Comparison of ENCODE assay signal across 18 mouse cellular contexts in the genomic region with DNA sequence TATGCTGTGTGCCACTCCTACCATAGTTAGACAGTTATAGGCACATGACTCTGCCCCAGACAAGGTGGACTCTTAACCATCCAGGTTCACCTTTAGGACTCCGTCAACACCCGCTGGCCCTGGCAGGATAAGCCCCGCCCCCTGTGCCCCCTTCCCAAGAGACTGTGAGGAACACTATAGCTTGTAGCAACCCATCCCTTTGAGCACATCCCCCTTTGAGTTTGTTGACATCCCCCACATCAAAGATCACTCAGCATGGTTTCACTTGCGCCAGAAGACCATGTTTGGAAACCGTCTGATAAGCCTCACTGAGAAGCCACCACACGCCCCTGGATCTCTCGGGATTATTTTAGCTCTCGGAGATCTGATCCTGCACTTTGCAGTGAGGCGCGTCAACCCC.
DNase-seq lines count a peak whose midpoint lies in the region; ATAC-seq and TF ChIP-seq lines count a peak whose summit lies in the region.
"Had no signal": no experiment of that assay in that cellular context is flagged by ENCODE, and none has a peak within 500 bp of the region (broad histone marks: within the 10 kb centered on the region; RNA-seq: fewer than 3 reads in every experiment).

No protein-coding gene starts in this region.

- H3K36me3 ChIP-seq in heart, embryonic 13.5 days: no peaks in the 10 kb centered on the region
- no peaks in the 10 kb centered on the region for H3K36me3 ChIP-seq in lung, embryonic 14.5 days (ENCODE audit: insufficient read depth)
- no peaks in the 10 kb centered on the region for H3K36me3 ChIP-seq in intestine, embryonic 15.5 days
- no peaks in the 10 kb centered on the region for H3K36me3 ChIP-seq in limb, embryonic 14.5 days (ENCODE audit: control insufficient read depth, insufficient read depth, low read length)
- H3K36me3 ChIP-seq: midbrain, embryonic 13.5 days; neural tube, embryonic 15.5 days had no signal

- intact Hi-C loops in heart, postnatal 25 days (cut with DNase I): no loop called here

- no peak for TF ChIP-seq CTCF in lung, embryonic 14.5 days (IDR thresholded peaks at IDR 0.05; ENCODE audit: low read depth)

- H3K27me3 ChIP-seq in heart, embryonic 13.5 days (replicated peaks): peaks cover 63% of the 10 kb centered on the region
- no peaks in the 10 kb centered on the region for H3K27me3 ChIP-seq in lung, embryonic 14.5 days (ENCODE audit: insufficient read depth, low read length)
- no peaks in the 10 kb centered on the region for H3K27me3 ChIP-seq in intestine, embryonic 15.5 days (replicated peaks)
- no peaks in the 10 kb centered on the region for H3K27me3 ChIP-seq in limb, embryonic 14.5 days (ENCODE audit: control insufficient read depth, insufficient read depth, low read length)
- H3K27me3 ChIP-seq: midbrain, embryonic 13.5 days; neural tube, embryonic 15.5 days; Patski had no signal

- ATAC-seq in heart, embryonic 13.5 days (ENCODE audit: extremely low read depth, insufficient number of reproducible peaks, low FRiP score, low TSS enrichment): no peak
- peak; percentile 35; the same call in 1 of the 2 replicates for ATAC-seq in lung, embryonic 14.5 days (ENCODE audit: insufficient read depth)
- peak; percentile 17; the same call in 1 of the 2 replicates for ATAC-seq in intestine, embryonic 15.5 days
- no peak for ATAC-seq in limb, embryonic 14.5 days (ENCODE audit: low FRiP score, low read depth)
- ATAC-seq: forebrain, embryonic 16.5 days; liver, postnatal 0 days; midbrain, embryonic 13.5 days; Patski had no signal

- peak overlapping the region; percentile 31 for H3K4me2 ChIP-seq in heart, embryonic 13.5 days
- H3K4me2 ChIP-seq in lung, embryonic 14.5 days: 0 out of 2 replicates have a peak overlapping the region, but pooled peaks have one; percentile 23
- peak overlapping the region; percentile 24 for H3K4me2 ChIP-seq in intestine, embryonic 15.5 days (replicated peaks)
- H3K4me2 ChIP-seq in limb, embryonic 14.5 days (replicated peaks; ENCODE audit: low read depth, low read length, severe bottlenecking): 0 out of 2 replicates have a peak overlapping the region, but pooled peaks have one; percentile 7
- H3K4me2 ChIP-seq: midbrain, embryonic 13.5 days; neural tube, embryonic 15.5 days had no signal

- TF ChIP-seq POLR2A in limb, embryonic 14.5 days (IDR thresholded peaks at IDR 0.05; ENCODE audit: borderline replicate concordance, extremely low read depth, insufficient read depth, insufficient read length): no peak

- H3K9ac ChIP-seq in heart, embryonic 13.5 days: no peak overlapping the region
- no peak overlapping the region for H3K9ac ChIP-seq in lung, embryonic 14.5 days
- no peak overlapping the region for H3K9ac ChIP-seq in intestine, embryonic 15.5 days
- no peak overlapping the region for H3K9ac ChIP-seq in limb, embryonic 14.5 days (ENCODE audit: low read depth, low read length, severe bottlenecking)
- H3K9ac ChIP-seq: liver, postnatal 0 days; midbrain, embryonic 13.5 days; neural tube, embryonic 15.5 days had no signal

- H3K4me3 ChIP-seq in heart, embryonic 13.5 days: no peak overlapping the region
- H3K4me3 ChIP-seq in lung, embryonic 14.5 days (ENCODE audit: low read depth, low read length): no peak overlapping the region
- H3K4me3 ChIP-seq in intestine, embryonic 15.5 days (replicated peaks): no peak overlapping the region
- no peak overlapping the region for H3K4me3 ChIP-seq in limb, embryonic 14.5 days (replicated peaks; ENCODE audit: low read length)
- H3K4me3 ChIP-seq: midbrain, embryonic 13.5 days; myocyte; neural tube, embryonic 15.5 days had no signal

- peaks cover 16% of the 10 kb centered on the region for H3K4me1 ChIP-seq in heart, embryonic 13.5 days
- peaks cover 3% of the 10 kb centered on the region; the same call in 1 of the 2 replicates for H3K4me1 ChIP-seq in lung, embryonic 14.5 days (ENCODE audit: insufficient read depth)
- H3K4me1 ChIP-seq in intestine, embryonic 15.5 days (replicated peaks): 0 out of 2 replicates have a peak, but pooled peaks cover 6% of the 10 kb centered on the region
- peaks cover 9% of the 10 kb centered on the region for H3K4me1 ChIP-seq in limb, embryonic 14.5 days (ENCODE audit: control insufficient read depth, insufficient read depth, low read length)
- H3K4me1 ChIP-seq: midbrain, embryonic 13.5 days had no signal

- no peaks in the 10 kb centered on the region for H3K9me3 ChIP-seq in heart, embryonic 13.5 days
- no peaks in the 10 kb centered on the region for H3K9me3 ChIP-seq in lung, embryonic 14.5 days (ENCODE audit: low read depth, low read length)
- H3K9me3 ChIP-seq in intestine, embryonic 15.5 days: no peaks in the 10 kb centered on the region
- no peaks in the 10 kb centered on the region for H3K9me3 ChIP-seq in limb, embryonic 14.5 days (ENCODE audit: control insufficient read depth, low read length)
- H3K9me3 ChIP-seq: midbrain, embryonic 13.5 days; neural tube, embryonic 15.5 days had no signal

- no peak overlapping the region for H3K27ac ChIP-seq in heart, embryonic 13.5 days (replicated peaks)
- no peak overlapping the region for H3K27ac ChIP-seq in lung, embryonic 14.5 days (ENCODE audit: low read depth)
- H3K27ac ChIP-seq in intestine, embryonic 15.5 days: no peak overlapping the region
- no peak overlapping the region for H3K27ac ChIP-seq in limb, embryonic 14.5 days (replicated peaks; ENCODE audit: low read depth, low read length)
- H3K27ac ChIP-seq: midbrain, embryonic 13.5 days; neural tube, embryonic 15.5 days had no signal

- no peak for DNase-seq in heart, postnatal 25 days (ENCODE audit: low spot score)
- DNase-seq in lung, embryonic 14.5 days: peak; percentile 19
- no peak for DNase-seq in lung, postnatal 25 days (ENCODE audit: low spot score)
- DNase-seq in limb, embryonic 14.5 days (ENCODE audit: low spot score): no peak
- no peak for DNase-seq in right cerebral cortex, postnatal 4 days
- DNase-seq: cerebellum, adult 9-10 months; kidney, postnatal 10 days; layer of hippocampus, adult 9-11 months; liver; liver, postnatal 0 days; right cerebral cortex, postnatal 25 days had no signal

- 22% methylated on average over 10 of the region's 10 CpGs for WGBS in heart, embryonic 13.5 days
- WGBS in lung, embryonic 14.5 days: 27% methylated on average over 10 of the region's 10 CpGs
- 60% methylated on average over 10 of the region's 10 CpGs for WGBS in intestine, embryonic 15.5 days
- 61% methylated on average over 10 of the region's 10 CpGs for WGBS in limb, embryonic 14.5 days

Comparison
In these comparisons a context has a peak if more than half of its experiments do, and no peak if none do; other contexts are left out.
1. ATAC-seq: peak in lung, embryonic 14.5 days (single experiment) and intestine, embryonic 15.5 days (single experiment); none in heart, embryonic 13.5 days (single experiment) and limb, embryonic 14.5 days (single experiment).
2. Peak in every context shown above with its lines, with median percentiles within 50 percentile points of each other: H3K4me2 ChIP-seq.